Comparison of ENCODE assay signal across 16 mouse cellular contexts in genomic region chr12:25252776-25253510, GRCm38 (mm10).
A peak's percentile ranks its signal among the peaks of the same experiment; 100 is the strongest.
DNase-seq lines count a peak whose midpoint lies in the region; ATAC-seq and TF ChIP-seq lines count a peak whose summit lies in the region.
"Had no signal": no experiment of that assay in that cellular context is flagged by ENCODE, and none has a peak within 500 bp of the region (broad histone marks: within the 10 kb centered on the region; RNA-seq: fewer than 3 reads in every experiment).

No protein-coding gene starts in this region.

- H3K4me2 ChIP-seq in intestine, postnatal 0 days (replicated peaks; ENCODE audit: low read depth): no peak overlapping the region
- H3K4me2 ChIP-seq in intestine, embryonic 15.5 days (replicated peaks): no peak overlapping the region
- H3K4me2 ChIP-seq in midbrain, postnatal 0 days (ENCODE audit: low read depth, low read length, poor library complexity, severe bottlenecking): no peak overlapping the region
- no peak overlapping the region for H3K4me2 ChIP-seq in midbrain, embryonic 13.5 days (replicated peaks)
- H3K4me2 ChIP-seq in kidney, postnatal 0 days (ENCODE audit: low read length): no peak overlapping the region
- H3K4me2 ChIP-seq: embryonic facial prominence, embryonic 13.5 days; hindbrain, embryonic 13.5 days; liver, embryonic 13.5 days; neural tube, embryonic 15.5 days had no signal

- peaks cover 7% of the 10 kb centered on the region for H3K4me1 ChIP-seq in intestine, postnatal 0 days (replicated peaks; ENCODE audit: control insufficient read depth, insufficient read depth, low read length)
- peaks cover 10% of the 10 kb centered on the region; the same call in 1 of the 2 replicates for H3K4me1 ChIP-seq in intestine, embryonic 15.5 days (replicated peaks)
- H3K4me1 ChIP-seq in midbrain, postnatal 0 days (ENCODE audit: insufficient read depth, low read length): no peaks in the 10 kb centered on the region
- no peaks in the 10 kb centered on the region for H3K4me1 ChIP-seq in midbrain, embryonic 13.5 days (replicated peaks)
- 0 out of 2 replicates have a peak, but pooled peaks cover 4% of the 10 kb centered on the region for H3K4me1 ChIP-seq in kidney, postnatal 0 days (replicated peaks; ENCODE audit: insufficient read depth, low read length)
- peaks cover 27% of the 10 kb centered on the region for H3K4me1 ChIP-seq in small intestine, adult 2 months (ENCODE audit: control insufficient read depth, insufficient read depth, insufficient read length, low read length)

- DNase-seq in midbrain, postnatal 0 days (ENCODE audit: low spot score): peak; percentile 64
- DNase-seq in kidney, postnatal 0 days (ENCODE audit: low spot score): no peak
- DNase-seq in urinary bladder, postnatal 25 days (ENCODE audit: low spot score): no peak
- DNase-seq: adrenal gland, postnatal 36 days; B cell, adult 2 months; gastrocnemius, postnatal 25 days; liver, embryonic 13.5 days had no signal

- TF ChIP-seq POLR2A in small intestine, adult 2 months (IDR thresholded peaks at IDR 0.05; ENCODE audit: low read depth, low read length): no peak

- no peaks in the 10 kb centered on the region for H3K27me3 ChIP-seq in intestine, postnatal 0 days (replicated peaks; ENCODE audit: control insufficient read depth, insufficient read depth, low read length)
- H3K27me3 ChIP-seq in intestine, embryonic 15.5 days (replicated peaks): no peaks in the 10 kb centered on the region
- no peaks in the 10 kb centered on the region for H3K27me3 ChIP-seq in midbrain, postnatal 0 days (ENCODE audit: insufficient read depth, low read length)
- no peaks in the 10 kb centered on the region for H3K27me3 ChIP-seq in midbrain, embryonic 13.5 days
- H3K27me3 ChIP-seq in kidney, postnatal 0 days (ENCODE audit: insufficient read depth, low read length): no peaks in the 10 kb centered on the region
- no peaks in the 10 kb centered on the region for H3K27me3 ChIP-seq in small intestine, adult 2 months (ENCODE audit: control insufficient read depth, insufficient read depth, low read length)
- H3K27me3 ChIP-seq: embryonic facial prominence, embryonic 13.5 days; hindbrain, embryonic 13.5 days; liver, embryonic 13.5 days; neural tube, embryonic 15.5 days had no signal

- TF ChIP-seq CTCF in intestine, postnatal 0 days (IDR thresholded peaks at IDR 0.05; ENCODE audit: low read depth): no peak
- no peak for TF ChIP-seq CTCF in midbrain, postnatal 0 days (IDR thresholded peaks at IDR 0.05)
- TF ChIP-seq CTCF in kidney, postnatal 0 days (IDR thresholded peaks at IDR 0.05; ENCODE audit: low read depth): no peak
- TF ChIP-seq CTCF in small intestine, adult 2 months (IDR thresholded peaks at IDR 0.05; ENCODE audit: extremely low read depth, insufficient read length, insufficient replicate concordance, low read depth, low read length): no peak

- no peaks in the 10 kb centered on the region for H3K36me3 ChIP-seq in intestine, postnatal 0 days (ENCODE audit: control insufficient read depth, insufficient read depth)
- H3K36me3 ChIP-seq in intestine, embryonic 15.5 days: no peaks in the 10 kb centered on the region
- no peaks in the 10 kb centered on the region for H3K36me3 ChIP-seq in midbrain, postnatal 0 days (ENCODE audit: insufficient read depth, low read length)
- no peaks in the 10 kb centered on the region for H3K36me3 ChIP-seq in midbrain, embryonic 13.5 days
- no peaks in the 10 kb centered on the region for H3K36me3 ChIP-seq in kidney, postnatal 0 days (ENCODE audit: insufficient read depth, low read length)
- H3K36me3 ChIP-seq in small intestine, adult 2 months (ENCODE audit: control insufficient read depth, insufficient read depth, low read length): no peaks in the 10 kb centered on the region
- H3K36me3 ChIP-seq: embryonic facial prominence, embryonic 13.5 days; hindbrain, embryonic 13.5 days; liver, embryonic 13.5 days; neural tube, embryonic 15.5 days had no signal

- peak; percentile 26; the same call in 1 of the 2 replicates for ATAC-seq in intestine, postnatal 0 days
- ATAC-seq in intestine, embryonic 15.5 days: no peak
- ATAC-seq in midbrain, postnatal 0 days (ENCODE audit: low FRiP score): no peak
- no peak for ATAC-seq in midbrain, embryonic 13.5 days
- ATAC-seq in kidney, postnatal 0 days (replicated peaks; ENCODE audit: low FRiP score, low read depth): peak; percentile 79
- no peak for ATAC-seq in frontal cortex, adult (ENCODE audit: low TSS enrichment)
- ATAC-seq: forebrain, embryonic 14.5 days had no signal

- no peak overlapping the region; the same call in 1 of the 2 replicates for H3K27ac ChIP-seq in intestine, postnatal 0 days (ENCODE audit: low read depth, low read length)
- no peak overlapping the region for H3K27ac ChIP-seq in intestine, embryonic 15.5 days
- no peak overlapping the region for H3K27ac ChIP-seq in midbrain, postnatal 0 days (ENCODE audit: low read depth, low read length)
- no peak overlapping the region for H3K27ac ChIP-seq in midbrain, embryonic 13.5 days
- H3K27ac ChIP-seq in kidney, postnatal 0 days: no peak overlapping the region
- H3K27ac ChIP-seq in small intestine, adult 2 months (ENCODE audit: insufficient read depth, low read depth, low read length): peak overlapping the region; percentile 1; the same call in 1 of the 2 replicates
- H3K27ac ChIP-seq: embryonic facial prominence, embryonic 13.5 days; hindbrain, embryonic 13.5 days; liver, embryonic 13.5 days; neural tube, embryonic 15.5 days had no signal

- H3K9ac ChIP-seq in intestine, postnatal 0 days (ENCODE audit: low read depth, low read length): no peak overlapping the region
- H3K9ac ChIP-seq in intestine, embryonic 15.5 days: no peak overlapping the region
- H3K9ac ChIP-seq in midbrain, postnatal 0 days (replicated peaks; ENCODE audit: low read length, poor library complexity, severe bottlenecking): no peak overlapping the region
- no peak overlapping the region for H3K9ac ChIP-seq in midbrain, embryonic 13.5 days (replicated peaks)
- no peak overlapping the region for H3K9ac ChIP-seq in kidney, postnatal 0 days (ENCODE audit: low read depth, low read length)
- H3K9ac ChIP-seq: embryonic facial prominence, embryonic 13.5 days; hindbrain, embryonic 13.5 days; liver, embryonic 13.5 days; neural tube, embryonic 15.5 days had no signal

- WGBS in intestine, postnatal 0 days: 76% methylated on average over 6 of the region's 6 CpGs
- WGBS in intestine, embryonic 15.5 days: 92% methylated on average over 6 of the region's 6 CpGs
- WGBS in midbrain, postnatal 0 days: 86% methylated on average over 6 of the region's 6 CpGs
- WGBS in midbrain, embryonic 13.5 days: 89% methylated on average over 6 of the region's 6 CpGs
- WGBS in kidney, postnatal 0 days: 79% methylated on average over 6 of the region's 6 CpGs
- WGBS in small intestine, adult 2 months: 70% methylated on average over 6 of the region's 6 CpGs

- no peak overlapping the region for H3K4me3 ChIP-seq in intestine, postnatal 0 days (ENCODE audit: low read depth, low read length)
- H3K4me3 ChIP-seq in intestine, embryonic 15.5 days (replicated peaks): no peak overlapping the region
- no peak overlapping the region for H3K4me3 ChIP-seq in midbrain, postnatal 0 days (ENCODE audit: low read depth, low read length)
- no peak overlapping the region for H3K4me3 ChIP-seq in midbrain, embryonic 13.5 days (replicated peaks)
- no peak overlapping the region for H3K4me3 ChIP-seq in kidney, postnatal 0 days (replicated peaks; ENCODE audit: low read depth, low read length)
- H3K4me3 ChIP-seq in small intestine, adult 2 months (ENCODE audit: low read depth, low read length): no peak overlapping the region
- H3K4me3 ChIP-seq: embryonic facial prominence, embryonic 13.5 days; hindbrain, embryonic 13.5 days; liver, embryonic 13.5 days; neural tube, embryonic 15.5 days had no signal

- H3K9me3 ChIP-seq in intestine, postnatal 0 days (ENCODE audit: control insufficient read depth): no peaks in the 10 kb centered on the region
- no peaks in the 10 kb centered on the region for H3K9me3 ChIP-seq in intestine, embryonic 15.5 days
- no peaks in the 10 kb centered on the region for H3K9me3 ChIP-seq in midbrain, postnatal 0 days (ENCODE audit: low read length)
- peaks cover 8% of the 10 kb centered on the region; the same call in 1 of the 2 replicates for H3K9me3 ChIP-seq in midbrain, embryonic 13.5 days
- no peaks in the 10 kb centered on the region for H3K9me3 ChIP-seq in kidney, postnatal 0 days (replicated peaks; ENCODE audit: low read length)

Comparison
In these comparisons a context has a peak if more than half of its experiments do, and no peak if none do; other contexts are left out.
1. ATAC-seq: peak in intestine, postnatal 0 days (single experiment) and kidney, postnatal 0 days (single experiment); none in intestine, embryonic 15.5 days (single experiment), midbrain, postnatal 0 days (single experiment), midbrain, embryonic 13.5 days (single experiment) and frontal cortex, adult (single experiment).